Mouse (Mus musculus) ES-Bruce4 (cell line): Measurements from ENCODE around the gene Fbxo42.

Experiments
- CTCF ChIP-seq: IDR thresholded peaks from one replicate; pipeline ENCODE4 v1.8.1; 2011; ENCODE audit warnings: low read depth, low read length
- EP300 ChIP-seq: IDR thresholded peaks from 2 replicates; pipeline ENCODE4 v1.6.1; 2011; ENCODE audit warnings: low read depth, low read length; ENCODE audit not compliant: insufficient read depth
- POLR2A ChIP-seq: IDR thresholded peaks from one replicate; pipeline ENCODE4 v1.8.1; 2011; ENCODE audit warnings: low read length; ENCODE audit not compliant: insufficient read depth

DNA sequence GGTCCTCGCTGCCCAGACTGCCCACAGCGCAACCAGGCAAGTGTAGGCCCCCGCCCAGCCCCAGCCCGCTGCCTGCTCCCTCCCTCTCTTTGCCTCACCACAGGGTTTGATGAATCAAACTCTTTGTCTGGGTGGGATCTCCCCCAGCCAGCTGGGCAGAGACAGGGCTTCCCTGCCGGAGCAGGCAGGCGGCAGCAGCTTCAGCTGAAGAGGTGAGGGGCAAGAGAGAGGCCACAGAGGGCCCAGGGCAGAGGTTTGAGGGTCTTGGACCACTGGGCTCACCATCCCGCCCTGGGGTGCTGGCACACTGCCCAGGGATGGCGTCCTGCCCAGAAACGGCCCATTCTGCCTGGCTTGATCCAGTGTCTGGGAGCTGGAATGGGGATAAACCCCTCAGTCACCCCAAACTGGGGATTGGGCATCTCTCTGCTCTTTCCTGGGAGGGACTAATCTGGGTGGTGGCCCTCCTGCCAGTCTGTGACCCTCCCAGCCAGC is 97.3 kb downstream of the Fbxo42 start:
- TF ChIP-seq POLR2A (no peak), CTCF (no peak), EP300 (no peak)
